Mouse (Mus musculus) retina, adult 2 months (tissue): ENCODE results near the gene Elmo3.
A peak's percentile ranks its signal among the peaks of the same experiment; 100 is the strongest.

ENCODE experiments used
- DNase-seq: peaks from one replicate; pipeline ENCODE4 v3.0.0-alpha.2; 2012; ENCODE audit warnings: low read depth, low spot score

Gene Elmo3

GRCm38 (mm10) chr8:105326968-105327367 lies 21.6 kb downstream of the Elmo3 start:
- no peak for DNase-seq

- DNase-seq = no peak
Observed at GRCm38 (mm10) chr8:105330325-105330724, 24.9 kb downstream of the Elmo3 start.

GRCm38 (mm10) chr8:105331469-105331868 lies 26.1 kb downstream of the Elmo3 start:
- no peak for DNase-seq

GRCm38 (mm10) chr8:105331931-105332330 lies 26.5 kb downstream of the Elmo3 start:
- DNase-seq = no peak

- DNase-seq = no peak
Observed at GRCm38 (mm10) chr8:105332523-105332922, 27.1 kb downstream of the Elmo3 start.

GRCm38 (mm10) chr8:105336373-105337130 lies 31.2 kb downstream of the Elmo3 start:
- DNase-seq = no peak

GRCm38 (mm10) chr8:105338992-105339391 lies 33.6 kb downstream of the Elmo3 start:
- no peak for DNase-seq

GRCm38 (mm10) chr8:105339886-105340635 lies 34.7 kb downstream of the Elmo3 start:
- no peak for DNase-seq

GRCm38 (mm10) chr8:105341399-105341798 lies 36.0 kb downstream of the Elmo3 start:
- DNase-seq = no peak

- no peak for DNase-seq
Observed at GRCm38 (mm10) chr8:105342768-105343167, 37.4 kb downstream of the Elmo3 start.

GRCm38 (mm10) chr8:105343791-105344574 lies 38.6 kb downstream of the Elmo3 start:
- DNase-seq = no peak

GRCm38 (mm10) chr8:105345061-105345975 lies 39.9 kb downstream of the Elmo3 start:
- no peak for DNase-seq

GRCm38 (mm10) chr8:105346611-105347427 lies 41.4 kb downstream of the Elmo3 start:
- no peak for DNase-seq

GRCm38 (mm10) chr8:105347428-105348221 lies 42.2 kb downstream of the Elmo3 start, which contains the start of gene Fhod1:
Fhod1 (minus strand) TSS chr8:105347953.
- DNase-seq = peak; percentile 89

- peak; percentile 33 for DNase-seq
Observed at GRCm38 (mm10) chr8:105348450-105349095, 43.2 kb downstream of the Elmo3 start, which contains the start of gene Slc9a5. Slc9a5 (plus strand) TSS chr8:105348843.

- peak; percentile 34 for DNase-seq
Observed at GRCm38 (mm10) chr8:105349096-105349771, 43.8 kb downstream of the Elmo3 start.

GRCm38 (mm10) chr8:105350186-105350585 lies 44.8 kb downstream of the Elmo3 start:
- DNase-seq = no peak

- DNase-seq = no peak
Observed at GRCm38 (mm10) chr8:105353583-105354135, 48.3 kb downstream of the Elmo3 start.
